Mouse (Mus musculus) kidney, embryonic 14.5 days (tissue): ENCODE results near the gene Gm45785. TPM values are rescaled to one million over a fixed set of nuclear protein-coding genes. Genes with fewer than 3 reads are reported as not detected.
"Not testable (repeated sequence)": the region's sequence is repeated elsewhere in the genome, so short reads cannot be mapped to it uniquely, and the experiment has no call there.

ENCODE experiments used
- ATAC-seq: fragments of 200-750 bp; cut with Nextera tagmentation; 2 replicates; pipeline ENCODE4 v1.8.0; 2017; ENCODE audit warnings: moderate number of reproducible peaks, mild to moderate bottlenecking, moderate TSS enrichment, moderate library complexity; ENCODE audit not compliant: low FRiP score, low TSS enrichment
- H3K27ac ChIP-seq: fragments of 300-500 bp; sonication (generic); 2 replicates; pipeline ENCODE4 v1.5.1; 2014; ENCODE audit warnings: low read depth, mild to moderate bottlenecking, low read length, moderate library complexity, mixed read lengths
- H3K27me3 ChIP-seq: fragments of 300-500 bp; sonication (generic); 2 replicates; pipeline ENCODE4 v1.6.1; 2014; ENCODE audit warnings: mild to moderate bottlenecking, low read length; ENCODE audit not compliant: control insufficient read depth, insufficient read depth
- H3K36me3 ChIP-seq: fragments of 300-500 bp; sonication (generic); 2 replicates; pipeline ENCODE4 v1.6.1; 2014; ENCODE audit warnings: low read length, mixed read lengths; ENCODE audit not compliant: control insufficient read depth, insufficient read depth
- H3K4me1 ChIP-seq: fragments of 300-500 bp; sonication (generic); 2 replicates; pipeline ENCODE4 v1.6.1; 2014; ENCODE audit warnings: low read length, mixed read lengths; ENCODE audit not compliant: control insufficient read depth, insufficient read depth
- H3K4me2 ChIP-seq: fragments of 300-500 bp; sonication (generic); replicated peaks from 2 replicates; pipeline ENCODE4 v1.6.1; 2014; ENCODE audit warnings: low read depth, mild to moderate bottlenecking, low read length
- H3K4me3 ChIP-seq: fragments of 300-500 bp; sonication (generic); 2 replicates; pipeline ENCODE4 v1.5.1; 2014; ENCODE audit warnings: mild to moderate bottlenecking, low read length
- H3K9ac ChIP-seq: fragments of 300-500 bp; sonication (generic); 2 replicates; pipeline ENCODE4 v1.6.1; 2014; ENCODE audit warnings: low read depth, mild to moderate bottlenecking, low read length, moderate library complexity
- H3K9me3 ChIP-seq: fragments of 300-500 bp; sonication (generic); 2 replicates; pipeline ENCODE4 v1.6.1; 2016; ENCODE audit warnings: low read length; ENCODE audit not compliant: control insufficient read depth
- WGBS: fragments of 180-500 bp; shearing (Covaris S2); extraction: QIAGEN DNeasy Blood & Tissue Kit; methylation state at CpG from one replicate; pipeline ENCODE4 v1.1.7; 2014; 5-methylcytosine and 5-hydroxymethylcytosine counted together
- polyA plus RNA-seq: library from polyadenylated mRNA; unstranded; fragments of >200 nt; fragmentation: Nextera tagmentation; extraction: Ambion mirVana; gene quantifications from 2 replicates; pipeline ENCODE4 v1.2.1, GENCODE M21; 2014

The Gm45785 gene
- polyA plus RNA-seq, 1 experiment from 2014 or later: not detected

DNA sequence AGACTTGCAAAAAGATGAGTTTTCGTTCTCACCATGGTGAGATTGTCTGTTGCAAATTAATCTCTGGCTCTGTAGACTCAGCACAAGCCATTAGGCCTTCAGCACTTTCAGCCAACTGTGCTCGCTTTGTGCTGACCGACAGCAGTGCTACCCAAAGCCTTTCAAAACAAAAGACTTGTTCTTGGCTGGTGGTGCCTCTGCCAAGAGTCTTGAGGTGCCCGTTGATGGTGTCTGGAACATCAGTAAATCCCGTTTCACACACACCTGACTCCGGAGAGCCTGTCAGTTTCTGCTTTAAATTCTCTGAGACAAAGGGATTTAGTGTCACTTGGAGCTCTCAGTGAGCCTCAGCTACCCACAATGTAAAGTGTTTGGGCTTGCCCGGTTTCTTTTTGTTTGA, 37.9 kb upstream of the Gm45785 start:
- no peak for ATAC-seq
- Histone ChIP-seq H3K4me1 (no peaks in the 10 kb centered on the region), H3K9me3 (no peaks in the 10 kb centered on the region), H3K27me3 (no peaks in the 10 kb centered on the region), H3K36me3 (peaks cover 68% of the 10 kb centered on the region), H3K9ac (no peak overlapping the region), H3K27ac (no peak overlapping the region), H3K4me2 (no peak overlapping the region), H3K4me3 (no peak overlapping the region)
- WGBS: 91% methylated on average over 7 of the region's 7 CpGs

GRCm38 (mm10) chr7:140890636-140891035, 34.5 kb upstream of the Gm45785 start:
- not testable (repeated sequence) for H3K27me3 ChIP-seq, H3K27ac ChIP-seq, H3K9me3 ChIP-seq, H3K4me1 ChIP-seq, H3K4me3 ChIP-seq, ATAC-seq, H3K4me2 ChIP-seq, H3K9ac ChIP-seq
- peaks cover 74% of the 10 kb centered on the region for H3K36me3 ChIP-seq
- WGBS: 97% methylated on average over 16 of the region's 16 CpGs

- under 1% methylated on average over 12 of the region's 12 CpGs for WGBS
- Histone ChIP-seq H3K4me2 (peak overlapping the region; percentile 78), H3K27me3 (no peaks in the 10 kb centered on the region), H3K4me3 (peak overlapping the region; percentile 97), H3K9ac (peak overlapping the region; percentile 78), H3K36me3 (peaks cover 24% of the 10 kb centered on the region), H3K27ac (peak overlapping the region; percentile 47; the same call in 1 of the 2 replicates), H3K9me3 (no peaks in the 10 kb centered on the region), H3K4me1 (no peaks in the 10 kb centered on the region; the same call in 1 of the 2 replicates)
- ATAC-seq: peak; percentile 48; the same call in 1 of the 2 replicates
Observed at GRCm38 (mm10) chr7:140882469-140882803, 26.3 kb upstream of the Gm45785 start.

- Histone ChIP-seq H3K36me3 (peaks cover 21% of the 10 kb centered on the region), H3K27ac (peak within 1 kb of the TSS; percentile 88), H3K9me3 (no peaks in the 10 kb centered on the region), H3K4me3 (peak within 1 kb of the TSS; percentile 97), H3K27me3 (no peaks in the 10 kb centered on the region), H3K4me2 (peak within 1 kb of the TSS; percentile 78), H3K9ac (peak within 1 kb of the TSS; percentile 78), H3K4me1 (no peaks in the 10 kb centered on the region; the same call in 1 of the 2 replicates)
- under 1% methylated on average over 59 of the region's 59 CpGs for WGBS
- peak; percentile 98 for ATAC-seq
Observed at GRCm38 (mm10) chr7:140881696-140882468, 25.8 kb upstream of the Gm45785 start, which contains the start of the genes Psmd13 and Sirt3. Psmd13 (plus strand) TSS chr7:140881968. Sirt3 (minus strand) TSS chr7:140882309.

DNA sequence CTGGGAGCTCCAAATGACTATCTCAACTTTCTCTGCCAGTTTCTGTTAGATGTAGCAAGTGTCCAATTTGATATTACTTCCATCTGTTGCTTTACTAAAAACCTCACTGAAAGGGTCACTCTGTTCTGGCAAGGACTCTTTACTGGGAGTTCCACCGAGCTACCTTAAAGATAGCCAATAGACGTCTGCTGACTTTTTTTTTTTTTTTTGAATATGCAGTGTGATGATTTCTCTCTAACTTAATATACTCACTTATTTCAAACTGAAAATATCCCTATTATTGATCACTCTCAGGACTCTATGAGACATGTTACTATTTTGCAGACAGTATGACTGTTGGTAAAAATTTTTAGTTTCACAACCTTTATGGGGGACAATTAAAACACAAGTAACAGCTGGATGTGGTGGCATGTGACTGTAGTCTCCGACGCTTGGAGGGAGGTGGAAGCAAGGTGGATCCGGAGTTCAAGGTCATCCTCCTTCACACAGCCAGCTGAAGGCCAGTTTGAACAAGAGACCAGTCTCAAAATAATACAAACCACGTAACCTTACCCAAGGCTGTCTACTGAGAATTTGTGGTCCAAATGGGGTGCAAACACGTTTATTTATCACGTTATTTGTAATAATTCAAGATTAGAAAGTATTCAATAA, 24.9 kb upstream of the Gm45785 start:
- 21% methylated on average over 8 of the region's 8 CpGs for WGBS
- no peaks in the 10 kb centered on the region; the same call in 1 of the 2 replicates for H3K4me1 ChIP-seq
- peak overlapping the region; percentile 88; the same call in 1 of the 2 replicates for H3K27ac ChIP-seq
- H3K9me3 ChIP-seq: no peaks in the 10 kb centered on the region
- no peaks in the 10 kb centered on the region for H3K27me3 ChIP-seq
- no peak for ATAC-seq
- peaks cover 17% of the 10 kb centered on the region; the same call in 1 of the 2 replicates for H3K36me3 ChIP-seq
- peak overlapping the region; percentile 78 for H3K4me2 ChIP-seq
- peak overlapping the region; percentile 78; the same call in 1 of the 2 replicates for H3K9ac ChIP-seq
- peak overlapping the region; percentile 97 for H3K4me3 ChIP-seq

GRCm38 (mm10) chr7:140880419-140880818, 24.3 kb upstream of the Gm45785 start:
- no peak overlapping the region for H3K4me2 ChIP-seq
- H3K4me3 ChIP-seq: no peak overlapping the region
- no peak for ATAC-seq
- H3K36me3 ChIP-seq: peaks cover 16% of the 10 kb centered on the region; the same call in 1 of the 2 replicates
- H3K9me3 ChIP-seq: no peaks in the 10 kb centered on the region
- H3K27me3 ChIP-seq: no peaks in the 10 kb centered on the region
- H3K9ac ChIP-seq: no peak overlapping the region
- no peaks in the 10 kb centered on the region; the same call in 1 of the 2 replicates for H3K4me1 ChIP-seq
- H3K27ac ChIP-seq: no peak overlapping the region
- WGBS: 71% methylated on average over 3 of the region's 3 CpGs

DNA sequence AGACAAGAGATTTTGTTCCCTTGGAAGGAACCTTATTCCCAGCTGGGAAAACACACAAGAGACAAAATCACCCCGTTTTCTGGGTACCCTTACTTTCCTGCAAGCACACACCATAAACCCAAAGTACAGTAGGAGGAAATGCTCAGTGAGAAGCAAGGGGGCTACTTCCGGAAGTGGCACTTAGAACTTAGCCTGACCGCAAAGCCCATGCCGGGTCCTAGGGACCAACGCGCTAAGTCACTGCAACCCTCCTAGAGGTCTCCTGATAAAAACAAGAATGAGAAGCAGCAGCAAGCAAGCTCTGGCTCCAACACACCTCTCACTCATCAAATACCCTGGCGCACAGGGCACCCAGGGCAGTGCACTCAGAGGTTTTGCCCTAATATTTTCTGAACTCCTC, 23.2 kb upstream of the Gm45785 start:
- H3K36me3 ChIP-seq: peaks cover 18% of the 10 kb centered on the region; the same call in 1 of the 2 replicates
- H3K9ac ChIP-seq: no peak overlapping the region
- H3K4me2 ChIP-seq: no peak overlapping the region
- no peaks in the 10 kb centered on the region for H3K9me3 ChIP-seq
- H3K4me1 ChIP-seq: no peaks in the 10 kb centered on the region; the same call in 1 of the 2 replicates
- no peaks in the 10 kb centered on the region for H3K27me3 ChIP-seq
- no peak overlapping the region for H3K4me3 ChIP-seq
- no peak for ATAC-seq
- 94% methylated on average over 7 of the region's 7 CpGs for WGBS
- no peak overlapping the region for H3K27ac ChIP-seq

- H3K9ac ChIP-seq: no peak overlapping the region
- no peak overlapping the region for H3K4me3 ChIP-seq
- H3K4me2 ChIP-seq: no peak overlapping the region
- peaks cover 12% of the 10 kb centered on the region; the same call in 1 of the 2 replicates for H3K36me3 ChIP-seq
- no peak for ATAC-seq
- WGBS: 86% methylated on average over 6 of the region's 6 CpGs
- no peaks in the 10 kb centered on the region; the same call in 1 of the 2 replicates for H3K4me1 ChIP-seq
- no peaks in the 10 kb centered on the region for H3K27me3 ChIP-seq
- no peak overlapping the region for H3K27ac ChIP-seq
- no peaks in the 10 kb centered on the region for H3K9me3 ChIP-seq
Observed at GRCm38 (mm10) chr7:140877364-140877763, 21.2 kb upstream of the Gm45785 start.

DNA sequence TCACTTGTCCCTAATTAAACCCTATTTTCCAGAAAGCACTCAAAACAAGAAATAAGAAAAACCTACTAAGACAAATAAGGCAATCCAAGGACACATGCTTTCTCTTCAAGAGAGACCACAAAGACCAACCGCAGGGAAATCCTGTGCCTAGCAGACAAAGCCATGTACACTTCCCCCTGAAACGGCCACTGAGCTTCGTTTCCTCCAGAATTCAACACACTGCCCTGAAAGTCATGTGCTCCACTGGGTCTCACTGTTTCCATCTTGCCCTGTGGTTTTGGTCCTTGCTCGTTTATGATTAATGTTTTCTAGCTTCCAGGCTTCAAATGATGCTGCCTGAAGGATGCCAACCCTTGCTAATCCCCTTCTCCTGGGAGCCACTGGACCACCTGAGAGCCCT, 18.1 kb upstream of the Gm45785 start:
- no peak for ATAC-seq
- H3K4me3 ChIP-seq: no peak overlapping the region
- H3K36me3 ChIP-seq: peaks cover 15% of the 10 kb centered on the region; the same call in 1 of the 2 replicates
- no peak overlapping the region for H3K27ac ChIP-seq
- H3K9ac ChIP-seq: no peak overlapping the region
- 90% methylated on average over 4 of the region's 4 CpGs for WGBS
- no peaks in the 10 kb centered on the region for H3K4me1 ChIP-seq
- H3K9me3 ChIP-seq: no peaks in the 10 kb centered on the region
- H3K4me2 ChIP-seq: no peak overlapping the region
- no peaks in the 10 kb centered on the region for H3K27me3 ChIP-seq
